Mouse (Mus musculus) bone marrow macrophage, adult 2 months (primary cell): Measurements from ENCODE around the gene Lrrc47.

ENCODE experiments used
- CTCF ChIP-seq: IDR thresholded peaks from 2 replicates; pipeline ENCODE4 v1.5.1; 2012; ENCODE audit warnings: low read depth, mild to moderate bottlenecking, low read length, moderate library complexity
- POLR2A ChIP-seq: IDR thresholded peaks from 2 replicates; pipeline ENCODE4 v1.6.1; 2012; ENCODE audit warnings: mild to moderate bottlenecking, low read depth, low read length, borderline replicate concordance

DNA sequence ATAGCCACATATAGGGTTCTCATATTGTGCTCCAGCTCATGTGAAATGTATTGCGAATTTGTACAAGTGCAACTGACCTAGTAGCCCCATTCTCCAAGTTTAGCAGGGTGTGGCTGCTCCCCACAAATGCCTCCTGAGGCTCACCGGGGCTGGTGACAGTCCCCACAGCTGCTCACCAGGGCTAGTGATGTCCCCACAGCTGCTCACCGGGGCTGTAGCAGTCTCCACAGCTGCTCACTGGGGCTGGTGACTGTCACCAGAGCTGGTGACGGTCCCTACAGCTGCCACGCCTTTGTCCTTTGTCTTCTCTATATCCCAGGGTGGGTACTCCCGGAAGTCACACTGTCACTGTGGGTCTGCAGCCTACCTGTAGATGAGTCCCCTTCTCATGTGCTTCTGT is 5.3 kb upstream of the Lrrc47 start:
- no peak for TF ChIP-seq CTCF
- no peak for TF ChIP-seq POLR2A
